Mouse (Mus musculus): ENCODE measurements at regions not wholly inside any gene's neighbourhood (a gene's known extent, or its start where the extent isn't known, plus 50 kb on each side); places are given as distances from the start of the nearest gene placed in this dataset.

- intact Hi-C loops (cut with DNase I): no loop called here
- no peak for DNase-seq
These were observed 67.8 kb downstream of the Nkx6-1 start for GRCm38 (mm10) chr5:101596996-101597395.

GRCm38 (mm10) chr5:101591236-101591635, 73.6 kb downstream of the Nkx6-1 start:
- no peak for DNase-seq
- intact Hi-C loops (cut with DNase I): no loop called here

- no peak for DNase-seq
- intact Hi-C loops (cut with DNase I): no loop called here
These were observed 74.3 kb downstream of the Nkx6-1 start for GRCm38 (mm10) chr5:101590341-101591124.

GRCm38 (mm10) chr5:101572966-101573365, 91.8 kb downstream of the Nkx6-1 start:
- intact Hi-C loops (cut with DNase I): no loop called here
- DNase-seq: no peak

GRCm38 (mm10) chr5:101565770-101566169, 99.0 kb downstream of the Nkx6-1 start:
- DNase-seq: no peak
- intact Hi-C loops (cut with DNase I): no loop called here

GRCm38 (mm10) chr5:101560366-101560765, 104.4 kb downstream of the Nkx6-1 start:
- intact Hi-C loops (cut with DNase I): no loop called here
- DNase-seq: no peak

GRCm38 (mm10) chr5:101558279-101558987, 106.4 kb downstream of the Nkx6-1 start:
- intact Hi-C loops (cut with DNase I): no loop called here
- DNase-seq: no peak

- no peak for DNase-seq
- intact Hi-C loops (cut with DNase I): no loop called here
These were observed 107.6 kb downstream of the Nkx6-1 start for GRCm38 (mm10) chr5:101557156-101557555.

GRCm38 (mm10) chr5:101543326-101543725, 121.5 kb downstream of the Nkx6-1 start:
- no peak for DNase-seq
- intact Hi-C loops (cut with DNase I): no loop called here

GRCm38 (mm10) chr5:101539818-101540217, 125.0 kb downstream of the Nkx6-1 start:
- intact Hi-C loops (cut with DNase I): no loop called here
- DNase-seq: no peak

- intact Hi-C loops (cut with DNase I): no loop called here
- DNase-seq: no peak
These were observed 125.6 kb downstream of the Nkx6-1 start for GRCm38 (mm10) chr5:101539254-101539549.

- DNase-seq: no peak
- intact Hi-C loops (cut with DNase I): no loop called here
These were observed 126.2 kb downstream of the Nkx6-1 start for GRCm38 (mm10) chr5:101538410-101539253.

GRCm38 (mm10) chr5:101537518-101538380, 127.0 kb downstream of the Nkx6-1 start:
- intact Hi-C loops (cut with DNase I): no loop called here

GRCm38 (mm10) chr5:101535451-101535850, 129.3 kb downstream of the Nkx6-1 start:
- DNase-seq: no peak
- intact Hi-C loops (cut with DNase I): no loop called here

More at GRCm38 (mm10) chr5:101537518-101538380, 127.0 kb downstream of the Nkx6-1 start:
- DNase-seq: no peak

GRCm38 (mm10) chr5:101525346-101525745, 139.4 kb downstream of the Nkx6-1 start:
- no peak for DNase-seq
- intact Hi-C loops (cut with DNase I): no loop called here

- no peak for DNase-seq
- intact Hi-C loops (cut with DNase I): no loop called here
These were observed 140.1 kb downstream of the Nkx6-1 start for GRCm38 (mm10) chr5:101524670-101525069.

GRCm38 (mm10) chr5:101523902-101524301, 140.9 kb downstream of the Nkx6-1 start:
- intact Hi-C loops (cut with DNase I): no loop called here
- DNase-seq: no peak

GRCm38 (mm10) chr5:101523490-101523889, 141.3 kb downstream of the Nkx6-1 start:
- intact Hi-C loops (cut with DNase I): no loop called here

GRCm38 (mm10) chr5:101520935-101521655, 143.7 kb downstream of the Nkx6-1 start:
- intact Hi-C loops (cut with DNase I): no loop called here
- DNase-seq: no peak

More at GRCm38 (mm10) chr5:101523490-101523889, 141.3 kb downstream of the Nkx6-1 start:
- no peak for DNase-seq
